Mouse (Mus musculus) C2C12 (cell line): Measurements from ENCODE around the gene Uqcc1. TPM values are rescaled to one million over a fixed set of nuclear protein-coding genes. Genes with fewer than 3 reads are reported as not detected.

ENCODE experiments used
- H3K27me3 ChIP-seq: one replicate; pipeline ENCODE4 v1.6.1; 2011; ENCODE audit not compliant: control insufficient read depth, insufficient read depth, insufficient read length
- H3K36me3 ChIP-seq: one replicate; pipeline ENCODE4 v1.6.1; 2011; ENCODE audit not compliant: control insufficient read depth, insufficient read depth
- H3K4me3 ChIP-seq: one replicate; pipeline ENCODE4 v1.5.1; 2011; ENCODE audit warnings: mild to moderate bottlenecking, control low read depth; ENCODE audit not compliant: poor library complexity, insufficient read depth, severe bottlenecking
- H3K79me2 ChIP-seq: one replicate; pipeline ENCODE4 v1.6.1; 2011; ENCODE audit not compliant: control insufficient read depth, insufficient read depth
- H3K79me3 ChIP-seq: one replicate; pipeline ENCODE4 v1.6.1; 2011; ENCODE audit warnings: low read depth, control low read depth
- H3ac ChIP-seq: one replicate; pipeline ENCODE3; 2011; ENCODE audit warnings: low read depth; ENCODE audit not compliant: control insufficient read depth, insufficient read length
- CEBPB ChIP-seq: IDR thresholded peaks from one replicate; pipeline ENCODE4 v1.6.1; 2011; ENCODE audit warnings: low read depth, mild to moderate bottlenecking, control low read depth, moderate library complexity
- CTCF ChIP-seq: IDR thresholded peaks from one replicate; pipeline ENCODE4 v1.5.1; 2011; ENCODE audit not compliant: control insufficient read depth, insufficient read depth, insufficient read length
- FOSL1 ChIP-seq: IDR thresholded peaks from one replicate; pipeline ENCODE4 v1.8.0; 2011; ENCODE audit warnings: mild to moderate bottlenecking, low read length; ENCODE audit not compliant: poor library complexity, insufficient read depth, severe bottlenecking
- MAX ChIP-seq: IDR thresholded peaks from one replicate; pipeline ENCODE4 v1.6.1; 2011; ENCODE audit warnings: mild to moderate bottlenecking, control low read depth
- MYOD1 ChIP-seq: IDR thresholded peaks from one replicate; pipeline ENCODE4 v1.6.1; 2011; ENCODE audit warnings: low read depth; ENCODE audit not compliant: control insufficient read depth, insufficient read length
- MYOG ChIP-seq: IDR thresholded peaks from one replicate; pipeline ENCODE4 v1.6.1; 2011; ENCODE audit not compliant: control insufficient read depth, insufficient read length; ENCODE audit errors: extremely low read depth
- USF1 ChIP-seq: IDR thresholded peaks from one replicate; pipeline ENCODE4 v1.6.1; 2011; ENCODE audit warnings: low read depth, mild to moderate bottlenecking, control low read depth, moderate library complexity
- polyA plus RNA-seq: library from polyadenylated mRNA; unstranded; fragments of >200 nt; fragmentation: generic; extraction: Trizol; gene quantifications from one replicate; pipeline ENCODE4 v1.2.1, GENCODE M21; 2012; ENCODE audit warnings: missing spikeins

The Uqcc1 gene
- polyA plus RNA-seq, 1 experiment, result 47.6 TPM

- no peak for TF ChIP-seq CTCF
- TF ChIP-seq MYOG, result no peak
- TF ChIP-seq MYOD1, result no peak
- TF ChIP-seq CEBPB, result no peak
- TF ChIP-seq USF1, result no peak
- TF ChIP-seq MAX, result no peak
- no peak for TF ChIP-seq FOSL1
- Histone ChIP-seq H3K79me2 (peaks cover 50% of the 10 kb centered on the region), H3K4me3 (no peak overlapping the region), H3K27me3 (no peaks in the 10 kb centered on the region), H3K79me3 (peaks cover 15% of the 10 kb centered on the region), H3ac (no peak overlapping the region), H3K36me3 (peaks cover 49% of the 10 kb centered on the region)
Measured at GRCm38 (mm10) chr2:155914684-155915083, 15.4 kb downstream of the Uqcc1 start.

GRCm38 (mm10) chr2:155903632-155904008, 26.5 kb downstream of the Uqcc1 start:
- Histone ChIP-seq H3K36me3 (peaks cover 10% of the 10 kb centered on the region), H3K27me3 (no peaks in the 10 kb centered on the region), H3K79me2 (peaks cover 11% of the 10 kb centered on the region), H3K4me3 (no peak overlapping the region), H3ac (no peak overlapping the region), H3K79me3 (peaks cover 7% of the 10 kb centered on the region)
- TF ChIP-seq FOSL1 (no peak), CEBPB (no peak), MAX (no peak), CTCF (no peak), MYOG (no peak), USF1 (no peak), MYOD1 (no peak)

GRCm38 (mm10) chr2:155902989-155903631, 27.0 kb downstream of the Uqcc1 start:
- Histone ChIP-seq H3K79me2 (peaks cover 11% of the 10 kb centered on the region), H3ac (no peak overlapping the region), H3K4me3 (no peak overlapping the region), H3K36me3 (peaks cover 14% of the 10 kb centered on the region), H3K79me3 (peaks cover 7% of the 10 kb centered on the region), H3K27me3 (no peaks in the 10 kb centered on the region)
- TF ChIP-seq CEBPB, result no peak
- no peak for TF ChIP-seq FOSL1
- no peak for TF ChIP-seq CTCF
- TF ChIP-seq MYOD1, result no peak
- TF ChIP-seq MYOG, result no peak
- TF ChIP-seq USF1, result no peak
- no peak for TF ChIP-seq MAX

GRCm38 (mm10) chr2:155895046-155895735, 34.9 kb downstream of the Uqcc1 start:
- Histone ChIP-seq H3K79me2 (no peaks in the 10 kb centered on the region), H3K27me3 (no peaks in the 10 kb centered on the region), H3K36me3 (peaks cover 44% of the 10 kb centered on the region), H3K4me3 (no peak overlapping the region), H3ac (no peak overlapping the region), H3K79me3 (no peaks in the 10 kb centered on the region)
- TF ChIP-seq MAX, result no peak
- TF ChIP-seq USF1, result no peak
- no peak for TF ChIP-seq CTCF
- TF ChIP-seq CEBPB, result no peak
- TF ChIP-seq MYOG, result no peak
- TF ChIP-seq MYOD1, result no peak
- TF ChIP-seq FOSL1, result no peak

- Histone ChIP-seq H3K4me3 (no peak overlapping the region), H3K79me3 (no peaks in the 10 kb centered on the region), H3ac (no peak overlapping the region), H3K36me3 (peaks cover 45% of the 10 kb centered on the region), H3K27me3 (no peaks in the 10 kb centered on the region), H3K79me2 (no peaks in the 10 kb centered on the region)
- no peak for TF ChIP-seq USF1
- TF ChIP-seq MAX, result no peak
- no peak for TF ChIP-seq MYOD1
- no peak for TF ChIP-seq MYOG
- TF ChIP-seq FOSL1, result no peak
- no peak for TF ChIP-seq CEBPB
- TF ChIP-seq CTCF, result no peak
Measured at GRCm38 (mm10) chr2:155894307-155895045, 35.6 kb downstream of the Uqcc1 start.
